Mouse (Mus musculus) Patski (cell line): ENCODE results near the gene Myo16. TPM values are rescaled to one million over a fixed set of nuclear protein-coding genes. Genes with fewer than 3 reads are reported as not detected.

Experiments
- ATAC-seq: fragments of 100-300 bp; one replicate; pipeline ENCODE4 v1.8.0; 2021
- CTCF ChIA-PET: fragments of 350-600 bp; sonication (Branson Sonifier 250); formaldehyde crosslinking; loops from one replicate; lab custom pipeline; 2022; ENCODE audit warnings: inconsistent platforms; lab: Charles Lee
- POLR2A ChIA-PET: fragments of 350-600 bp; sonication (Branson Sonifier 250); formaldehyde crosslinking; loops from one replicate; lab custom pipeline; 2022; ENCODE audit warnings: antibody characterized with exemption, inconsistent platforms; lab: Charles Lee
- DNase-seq: peaks from one replicate; pipeline ENCODE4 v3.0.0-alpha.2; 2011; ENCODE audit warnings: low read depth, low spot score
- H3K27me3 ChIP-seq: fragments of 371-371 bp; one replicate; pipeline ENCODE4 v1.5.1; 2021
- CTCF ChIP-seq: fragments of 100-300 bp; IDR thresholded peaks from one replicate; pipeline ENCODE4 v1.5.1; 2021
- in situ Hi-C: fragments of 300-500 bp; cut with MboI; formaldehyde crosslinking; loops from 3 replicates; pipeline ENCODE4 v1.11.1; 2018; ENCODE audit warnings: low pct_unique_long_range_greater_than_20kb, mixed read lengths
- polyA plus RNA-seq: library from polyadenylated mRNA; unstranded; gene quantifications from one replicate; pipeline ENCODE4 v1.2.3, GENCODE M21; 2021

Gene Myo16
- polyA plus RNA-seq, 1 experiment from 2014 or later: 0.05 TPM

- H3K27me3 ChIP-seq: peaks cover 44% of the 10 kb centered on the region
- in situ Hi-C loops: no loop called here
- ATAC-seq (no peak), DNase-seq (no peak)
- POLR2A ChIA-PET: no interaction called here
- peak; percentile 82 for TF ChIP-seq CTCF
- CTCF ChIA-PET: no interaction called here
Observed at GRCm38 (mm10) chr8:10405469-10405868, 251.8 kb downstream of the Myo16 start.

GRCm38 (mm10) chr8:10409043-10409442, 255.3 kb downstream of the Myo16 start:
- TF ChIP-seq CTCF: no peak
- ATAC-seq (no peak), DNase-seq (no peak)
- POLR2A ChIA-PET: interaction anchor here (0.5 kb wide), 1 partner anchor 791 kb away, joined by 3 read pairs; no protein-coding TSS in a partner anchor
- in situ Hi-C loops: no loop called here
- CTCF ChIA-PET: no interaction called here
- peaks cover 24% of the 10 kb centered on the region for H3K27me3 ChIP-seq

GRCm38 (mm10) chr8:10411511-10411910, 257.8 kb downstream of the Myo16 start:
- in situ Hi-C loops: loop anchor here (10.0 kb wide), 2 partner anchors 603 to 983 kb away; no protein-coding TSS in a partner anchor
- DNase-seq (peak; percentile 44), ATAC-seq (peak; percentile 22)
- CTCF ChIA-PET: interaction anchor here (1.1 to 1.3 kb wide), 2 partner anchors 9 to 399 kb away, joined by 3 to 8 read pairs; no protein-coding TSS in a partner anchor
- no peak for TF ChIP-seq CTCF
- POLR2A ChIA-PET: no interaction called here
- H3K27me3 ChIP-seq: peaks cover 15% of the 10 kb centered on the region

GRCm38 (mm10) chr8:10413881-10414280, 260.2 kb downstream of the Myo16 start:
- ChIA-PET CTCF (interaction anchor here (0.9 to 3.2 kb wide), 10 partner anchors 10 to 773 kb away, joined by 3 to 16 read pairs (median 6); no protein-coding TSS in a partner anchor), POLR2A (no interaction called here)
- TF ChIP-seq CTCF: no peak
- DNase-seq (no peak), ATAC-seq (no peak)
- peaks cover 10% of the 10 kb centered on the region for H3K27me3 ChIP-seq
- in situ Hi-C loops: loop anchor here (10.0 kb wide), 2 partner anchors 601 to 981 kb away; no protein-coding TSS in a partner anchor

- ATAC-seq (peak; percentile 68), DNase-seq (no peak)
- TF ChIP-seq CTCF: peak; percentile 90
- ChIA-PET CTCF (interaction anchor here (0.8 to 3.2 kb wide), 11 partner anchors 9 to 778 kb away, joined by 3 to 16 read pairs (median 6); no protein-coding TSS in a partner anchor), POLR2A (no interaction called here)
- H3K27me3 ChIP-seq: peaks cover 12% of the 10 kb centered on the region
- in situ Hi-C loops: loop anchor here (5.0 to 10.0 kb wide), 3 partner anchors 600 to 980 kb away; no protein-coding TSS in a partner anchor
Observed at GRCm38 (mm10) chr8:10414684-10415212, 261.0 kb downstream of the Myo16 start.

GRCm38 (mm10) chr8:10415288-10415687, 261.6 kb downstream of the Myo16 start:
- DNase-seq (no peak), ATAC-seq (no peak)
- TF ChIP-seq CTCF: no peak
- peaks cover 13% of the 10 kb centered on the region for H3K27me3 ChIP-seq
- POLR2A ChIA-PET: no interaction called here
- in situ Hi-C loops: loop anchor here (5.0 to 10.0 kb wide), 3 partner anchors 600 to 980 kb away; no protein-coding TSS in a partner anchor
- CTCF ChIA-PET: interaction anchor here (0.8 to 3.2 kb wide), 10 partner anchors 13 to 778 kb away, joined by 3 to 16 read pairs (median 6); no protein-coding TSS in a partner anchor

GRCm38 (mm10) chr8:10415885-10416284, 262.2 kb downstream of the Myo16 start:
- ChIA-PET POLR2A (no interaction called here), CTCF (interaction anchor here (1.0 to 2.4 kb wide), 9 partner anchors 13 to 772 kb away, joined by 3 to 7 read pairs (median 5); no protein-coding TSS in a partner anchor)
- no peak for TF ChIP-seq CTCF
- no peak for ATAC-seq
- DNase-seq: no peak
- H3K27me3 ChIP-seq: peaks cover 13% of the 10 kb centered on the region
- in situ Hi-C loops: loop anchor here (5.0 to 10.0 kb wide), 3 partner anchors 599 to 979 kb away; no protein-coding TSS in a partner anchor

- DNase-seq (peak; percentile 78), ATAC-seq (peak; percentile 29)
- CTCF ChIA-PET: interaction anchor here (1.0 to 2.2 kb wide), 6 partner anchors 13 to 771 kb away, joined by 3 to 7 read pairs (median 4); no protein-coding TSS in a partner anchor
- in situ Hi-C loops: loop anchor here (5.0 to 10.0 kb wide), 3 partner anchors 598 to 978 kb away; no protein-coding TSS in a partner anchor
- POLR2A ChIA-PET: no interaction called here
- H3K27me3 ChIP-seq: peaks cover 17% of the 10 kb centered on the region
- no peak for TF ChIP-seq CTCF
Observed at GRCm38 (mm10) chr8:10416806-10417205, 263.1 kb downstream of the Myo16 start.

GRCm38 (mm10) chr8:10417281-10417680, 263.6 kb downstream of the Myo16 start:
- in situ Hi-C loops: loop anchor here (5.0 to 10.0 kb wide), 3 partner anchors 598 to 978 kb away; no protein-coding TSS in a partner anchor
- ChIA-PET CTCF (interaction anchor here (1.4 to 2.2 kb wide), 5 partner anchors 13 to 770 kb away, joined by 3 to 7 read pairs (median 5); no protein-coding TSS in a partner anchor), POLR2A (no interaction called here)
- ATAC-seq (no peak), DNase-seq (no peak)
- TF ChIP-seq CTCF: no peak
- peaks cover 17% of the 10 kb centered on the region for H3K27me3 ChIP-seq

GRCm38 (mm10) chr8:10418013-10418412, 264.3 kb downstream of the Myo16 start:
- peaks cover 22% of the 10 kb centered on the region for H3K27me3 ChIP-seq
- DNase-seq (no peak), ATAC-seq (no peak)
- ChIA-PET POLR2A (no interaction called here), CTCF (no interaction called here)
- in situ Hi-C loops: loop anchor here (5.0 to 10.0 kb wide), 3 partner anchors 597 to 977 kb away; no protein-coding TSS in a partner anchor
- TF ChIP-seq CTCF: no peak
